Mouse (Mus musculus) gastrocnemius, postnatal 14 days (tissue): ENCODE data around the gene Rasd1. TPM values are rescaled to one million over a fixed set of nuclear protein-coding genes. Genes with fewer than 3 reads are reported as not detected.

Source experiments
- DNase-seq: peaks from one replicate; pipeline ENCODE4 v3.0.0; 2021; ENCODE audit warnings: mixed read lengths
- intact Hi-C: fragments of 180-260 bp; cut with DNase I; formaldehyde crosslinking; loops from one replicate; pipeline ENCODE4 v1.15.1; 2025; ENCODE audit warnings: low total_unique reads
- total RNA-seq, 2 experiments: library from RNA; stranded (reverse); gene quantifications; 2 replicates each; pipeline ENCODE4 v1.2.3; 2021

The Rasd1 gene
- total RNA-seq, 2 experiments from 2014 or later = 1.5 to 1.8 TPM

DNA sequence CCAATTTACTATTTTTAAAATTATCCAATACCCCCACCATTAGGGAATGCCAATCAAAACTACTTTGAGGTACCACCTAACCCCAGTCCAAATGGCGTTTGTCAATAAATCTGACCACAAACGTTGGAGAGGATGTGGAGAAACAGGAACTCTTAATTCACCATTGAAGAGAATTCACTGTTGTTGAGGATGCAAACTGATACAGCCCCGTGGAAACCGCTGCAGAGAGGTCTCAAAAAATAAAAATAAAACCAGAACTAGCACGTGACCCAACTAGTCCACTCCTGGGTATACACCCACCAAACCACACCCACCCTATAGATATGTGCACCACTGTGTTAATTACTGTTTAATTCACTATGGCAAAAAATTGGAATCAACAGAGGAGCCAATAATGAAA is 44.4 kb downstream of the Rasd1 start:
- DNase-seq = no peak
- intact Hi-C loops = no loop called here

DNA sequence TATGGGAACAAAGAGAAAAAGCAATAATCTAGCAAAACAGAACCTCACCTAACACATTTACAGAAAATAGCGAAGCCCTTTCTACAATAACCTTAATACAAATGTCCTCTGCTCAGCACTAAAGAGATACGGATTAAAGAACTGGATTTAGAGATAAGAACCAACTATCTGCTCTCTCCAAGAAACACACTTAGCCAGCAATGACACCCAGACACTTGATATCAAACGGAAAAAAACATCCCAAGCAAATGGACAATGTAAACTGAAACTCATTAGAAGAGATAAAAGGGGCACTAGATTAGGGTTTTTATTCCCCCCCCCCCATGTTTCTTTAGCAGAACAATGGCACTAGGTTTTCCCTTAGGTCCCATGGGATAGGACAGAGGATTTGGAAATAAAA is 45.3 kb downstream of the Rasd1 start:
- intact Hi-C loops = no loop called here

DNA sequence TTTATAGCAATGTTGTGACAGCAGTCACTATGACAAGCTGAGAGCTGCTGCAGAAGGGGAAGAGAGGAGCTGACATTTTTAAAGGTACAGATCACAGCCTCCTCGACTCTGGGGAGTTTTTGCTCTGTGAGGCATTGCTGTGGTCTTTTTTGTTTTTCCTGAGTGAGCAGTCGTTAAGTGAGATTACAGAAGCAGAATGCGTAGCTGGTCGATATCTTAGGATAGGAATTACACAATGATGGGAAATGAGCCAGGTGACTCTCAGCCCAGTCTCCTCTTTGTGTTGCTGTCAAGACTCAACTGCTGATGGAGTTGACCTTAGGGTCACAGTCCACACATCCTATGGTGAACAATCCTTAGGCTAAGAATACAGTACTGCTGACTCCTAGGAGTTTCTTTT is 46.7 kb downstream of the Rasd1 start:
- intact Hi-C loops = no loop called here
- DNase-seq = no peak

More for the DNA sequence above, 45.3 kb downstream of the Rasd1 start:
- DNase-seq = no peak

DNA sequence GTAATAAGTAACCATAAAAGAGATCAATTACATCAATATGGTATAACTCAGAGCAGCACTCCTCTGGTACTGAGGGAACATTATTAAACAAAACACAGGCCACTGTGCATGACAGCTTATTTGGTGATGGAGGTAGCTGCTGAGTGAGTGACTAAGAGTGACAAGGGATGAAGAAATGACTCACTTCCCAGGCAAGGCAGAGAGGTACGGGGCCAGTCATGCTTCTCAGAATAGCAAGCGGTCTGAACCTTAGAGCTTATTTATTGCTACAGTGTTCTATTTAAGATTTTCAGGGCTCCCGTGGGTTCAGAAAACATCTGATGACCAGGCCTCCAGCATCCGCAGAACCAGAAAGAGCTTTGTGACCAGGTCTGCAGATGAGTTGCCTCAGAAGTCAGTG is 51.0 kb downstream of the Rasd1 start:
- no peak for DNase-seq
- intact Hi-C loops = no loop called here

Other genes starting within 250 kb of the Rasd1 start
- under 1 TPM in 1 of 2 experiments, not detected in 1; 0.12 TPM for gene Pld6, start 177.3 kb downstream of the Rasd1 start, total RNA-seq
- 10 to 100 TPM; 22.3 to 27.4 TPM for gene Flcn, start 154.9 kb downstream of the Rasd1 start, total RNA-seq
- 10 to 100 TPM; 17.7 to 17.9 TPM for gene Nt5m, start 125.5 kb downstream of the Rasd1 start, total RNA-seq
- gene Cops3, start 125.1 kb downstream of the Rasd1 start, total RNA-seq = 10 to 100 TPM; 62.1 to 65.6 TPM
- gene Med9, start 16.7 kb downstream of the Rasd1 start, total RNA-seq = 10 to 100 TPM; 14.0 to 15.3 TPM
- 1 to 10 TPM; 4.4 to 5.5 TPM for gene Pemt, start 81.5 kb upstream of the Rasd1 start, total RNA-seq
- gene Rai1, start 140.1 kb upstream of the Rasd1 start, total RNA-seq = 10 to 100 TPM; 15.9 to 18.3 TPM